Mouse (Mus musculus): ENCODE measurements around the gene H2-Oa. TPM values are rescaled to one million over a fixed set of nuclear protein-coding genes. Genes with fewer than 3 reads are reported as not detected.

Gene H2-Oa
- polyA plus RNA-seq, 1 experiment from 2014 or later: 0.20 TPM

DNA sequence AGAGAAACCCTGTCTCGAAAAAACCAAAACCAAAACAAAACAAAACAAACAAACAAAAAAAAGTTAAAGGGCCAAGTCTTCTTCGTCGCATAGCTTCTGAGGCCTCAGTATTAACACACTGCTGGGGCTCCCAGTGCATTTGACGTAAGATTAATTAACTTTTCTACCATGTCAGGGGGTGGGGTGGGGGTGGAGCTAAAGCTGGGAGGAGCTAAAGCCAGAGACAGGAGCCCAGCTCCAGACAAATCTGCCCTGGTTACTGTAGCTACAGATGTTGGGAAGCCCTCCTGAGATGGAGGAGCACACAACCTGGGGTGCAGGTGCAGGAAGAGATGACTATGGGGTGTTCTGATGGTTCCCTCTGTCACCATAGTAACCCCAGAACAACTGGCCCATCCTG, 14.0 kb upstream of the H2-Oa start:
- H3K4me2 ChIP-seq (ENCODE audit: low read depth, low read length): no peak overlapping the region
- no peak overlapping the region for H3K4me3 ChIP-seq (ENCODE audit: low read depth, low read length)
- H3K9me3 ChIP-seq (replicated peaks; ENCODE audit: control insufficient read depth, low read length): no peaks in the 10 kb centered on the region
- 75% methylated on average over 4 of the region's 4 CpGs for WGBS
- ATAC-seq (replicated peaks; ENCODE audit: insufficient number of reproducible peaks, low FRiP score, low TSS enrichment, low read depth) (no peak), DNase-seq (ENCODE audit: low spot score) (no peak)
- no peaks in the 10 kb centered on the region for H3K36me3 ChIP-seq (replicated peaks; ENCODE audit: control insufficient read depth, insufficient read depth, low read depth, low read length)
- H3K27ac ChIP-seq (replicated peaks; ENCODE audit: low read depth, low read length): no peak overlapping the region
- H3K4me1 ChIP-seq (ENCODE audit: control insufficient read depth, insufficient read depth, low read length): no peaks in the 10 kb centered on the region
- H3K9ac ChIP-seq (replicated peaks; ENCODE audit: low read length): no peak overlapping the region
- H3K27me3 ChIP-seq (ENCODE audit: control insufficient read depth, insufficient read depth, low read length): peaks cover 6% of the 10 kb centered on the region

DNA sequence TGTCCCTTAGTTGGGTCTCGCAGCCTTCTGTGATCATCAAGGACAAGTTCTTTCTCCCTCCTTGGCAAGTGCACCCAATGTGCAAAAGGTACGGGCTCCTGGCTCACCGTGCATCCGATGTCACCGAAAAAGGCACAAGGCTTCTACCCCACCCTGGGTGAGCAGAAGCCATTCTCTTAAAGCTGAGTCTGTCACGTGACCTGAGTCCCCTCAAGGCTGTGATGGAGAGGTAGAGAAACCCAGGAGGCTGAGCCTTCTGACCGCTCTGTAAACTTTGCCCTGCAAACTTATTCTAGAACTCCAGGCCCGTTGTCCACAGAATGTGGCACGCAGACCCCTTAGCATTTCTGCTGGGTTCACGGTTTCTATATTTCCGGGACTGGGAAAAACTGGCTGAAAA, 13.1 kb upstream of the H2-Oa start:
- no peak for ATAC-seq (replicated peaks; ENCODE audit: insufficient number of reproducible peaks, low FRiP score, low TSS enrichment, low read depth)
- Histone ChIP-seq H3K4me3 (ENCODE audit: low read depth, low read length) (no peak overlapping the region), H3K4me2 (ENCODE audit: low read depth, low read length) (no peak overlapping the region), H3K36me3 (replicated peaks; ENCODE audit: control insufficient read depth, insufficient read depth, low read depth, low read length) (no peaks in the 10 kb centered on the region), H3K9ac (replicated peaks; ENCODE audit: low read length) (no peak overlapping the region), H3K9me3 (replicated peaks; ENCODE audit: control insufficient read depth, low read length) (no peaks in the 10 kb centered on the region), H3K27ac (replicated peaks; ENCODE audit: low read depth, low read length) (no peak overlapping the region), H3K27me3 (ENCODE audit: control insufficient read depth, insufficient read depth, low read length) (peaks cover 6% of the 10 kb centered on the region), H3K4me1 (ENCODE audit: control insufficient read depth, insufficient read depth, low read length) (no peaks in the 10 kb centered on the region)
- WGBS: 88% methylated on average over 11 of the region's 11 CpGs
- DNase-seq (ENCODE audit: low spot score): no peak

DNA sequence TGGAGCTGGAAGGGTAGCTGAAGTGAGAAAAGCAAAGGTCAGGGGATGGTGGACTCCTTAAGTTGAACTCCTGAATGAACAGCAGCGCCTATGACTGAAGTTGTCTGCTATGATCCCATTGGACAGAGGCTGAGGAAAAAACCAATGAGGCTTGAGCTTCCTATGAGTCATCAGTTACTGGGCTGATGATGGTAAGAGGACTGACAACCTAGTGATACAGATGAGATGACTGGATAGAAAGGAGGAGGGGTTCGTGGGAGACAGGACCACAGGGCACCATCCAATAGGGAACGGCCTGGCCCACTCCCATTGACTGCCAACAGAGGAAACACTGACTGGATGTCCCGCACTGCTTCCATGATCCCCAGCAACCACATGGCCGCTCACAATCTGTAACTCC, 12.5 kb upstream of the H2-Oa start:
- no peaks in the 10 kb centered on the region for H3K9me3 ChIP-seq (replicated peaks; ENCODE audit: control insufficient read depth, low read length)
- no peaks in the 10 kb centered on the region for H3K4me1 ChIP-seq (ENCODE audit: control insufficient read depth, insufficient read depth, low read length)
- DNase-seq (ENCODE audit: low spot score) (peak; percentile 66), ATAC-seq (replicated peaks; ENCODE audit: insufficient number of reproducible peaks, low FRiP score, low TSS enrichment, low read depth) (peak; percentile 77)
- H3K9ac ChIP-seq (replicated peaks; ENCODE audit: low read length): no peak overlapping the region
- no peaks in the 10 kb centered on the region for H3K36me3 ChIP-seq (replicated peaks; ENCODE audit: control insufficient read depth, insufficient read depth, low read depth, low read length)
- no peak overlapping the region for H3K4me3 ChIP-seq (ENCODE audit: low read depth, low read length)
- no peak overlapping the region for H3K27ac ChIP-seq (replicated peaks; ENCODE audit: low read depth, low read length)
- WGBS: 13% methylated on average over 5 of the region's 5 CpGs
- no peak overlapping the region for H3K4me2 ChIP-seq (ENCODE audit: low read depth, low read length)
- peaks cover 6% of the 10 kb centered on the region for H3K27me3 ChIP-seq (ENCODE audit: control insufficient read depth, insufficient read depth, low read length)

DNA sequence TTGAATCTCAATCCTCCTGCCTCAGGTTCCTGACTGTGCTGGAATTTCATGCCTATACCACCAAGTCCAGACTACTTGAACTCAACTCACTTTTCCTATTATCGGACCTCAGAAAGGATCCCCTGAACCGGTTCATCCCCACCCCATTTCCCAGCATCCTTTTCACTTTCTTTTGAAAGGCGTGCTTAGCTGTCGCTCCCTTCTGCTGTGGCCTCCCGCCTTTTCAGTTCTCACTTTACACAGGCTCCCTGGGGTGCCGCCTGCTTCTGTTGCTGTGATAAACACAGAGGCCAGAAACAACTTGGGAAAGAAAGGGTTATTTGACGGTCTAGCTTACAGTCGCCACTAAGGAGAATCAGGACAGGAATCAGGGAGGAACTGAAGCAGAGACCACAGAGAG, 9.0 kb upstream of the H2-Oa start:
- no peaks in the 10 kb centered on the region for H3K4me1 ChIP-seq (ENCODE audit: control insufficient read depth, insufficient read depth, low read length)
- H3K9me3 ChIP-seq (replicated peaks; ENCODE audit: control insufficient read depth, low read length): no peaks in the 10 kb centered on the region
- H3K27ac ChIP-seq (replicated peaks; ENCODE audit: low read depth, low read length): no peak overlapping the region
- H3K27me3 ChIP-seq (ENCODE audit: control insufficient read depth, insufficient read depth, low read length): no peaks in the 10 kb centered on the region
- no peak overlapping the region for H3K4me2 ChIP-seq (ENCODE audit: low read depth, low read length)
- H3K36me3 ChIP-seq (replicated peaks; ENCODE audit: control insufficient read depth, insufficient read depth, low read depth, low read length): no peaks in the 10 kb centered on the region
- 9% methylated on average over 8 of the region's 8 CpGs for WGBS
- H3K4me3 ChIP-seq (ENCODE audit: low read depth, low read length): no peak overlapping the region
- DNase-seq (ENCODE audit: low spot score): peak; percentile 25
- no peak overlapping the region for H3K9ac ChIP-seq (replicated peaks; ENCODE audit: low read length)
- ATAC-seq (replicated peaks; ENCODE audit: insufficient number of reproducible peaks, low FRiP score, low TSS enrichment, low read depth): no peak

DNA sequence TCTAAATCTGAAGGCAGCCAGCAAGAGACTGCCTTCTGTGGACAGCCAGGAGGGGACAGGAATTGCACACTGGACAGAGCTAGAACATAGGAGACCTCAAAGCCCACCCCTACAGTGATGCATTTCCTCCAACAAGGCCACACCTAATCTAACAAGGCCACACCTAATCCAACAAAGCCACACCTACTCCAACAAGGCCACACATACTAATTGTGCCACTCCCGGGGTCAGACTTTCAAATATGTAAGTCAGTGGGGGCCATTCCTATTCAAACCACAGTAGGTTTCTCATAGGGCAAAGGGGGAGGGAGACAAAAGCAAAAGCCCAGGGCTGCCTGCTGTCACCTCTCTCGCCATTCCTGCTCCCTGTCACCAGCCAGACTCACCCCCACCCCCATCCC, 4.8 kb upstream of the H2-Oa start:
- no peak overlapping the region for H3K4me3 ChIP-seq (ENCODE audit: low read depth, low read length)
- H3K9me3 ChIP-seq (replicated peaks; ENCODE audit: control insufficient read depth, low read length): no peaks in the 10 kb centered on the region
- ATAC-seq (replicated peaks; ENCODE audit: insufficient number of reproducible peaks, low FRiP score, low TSS enrichment, low read depth) (no peak), DNase-seq (ENCODE audit: low spot score) (no peak)
- H3K27me3 ChIP-seq (ENCODE audit: control insufficient read depth, insufficient read depth, low read length): no peaks in the 10 kb centered on the region
- 52% methylated on average over 2 of the region's 2 CpGs for WGBS
- H3K4me1 ChIP-seq (ENCODE audit: control insufficient read depth, insufficient read depth, low read length): no peaks in the 10 kb centered on the region
- no peak overlapping the region for H3K27ac ChIP-seq (replicated peaks; ENCODE audit: low read depth, low read length)
- H3K36me3 ChIP-seq (replicated peaks; ENCODE audit: control insufficient read depth, insufficient read depth, low read depth, low read length): no peaks in the 10 kb centered on the region
- no peak overlapping the region for H3K4me2 ChIP-seq (ENCODE audit: low read depth, low read length)
- no peak overlapping the region for H3K9ac ChIP-seq (replicated peaks; ENCODE audit: low read length)

DNA sequence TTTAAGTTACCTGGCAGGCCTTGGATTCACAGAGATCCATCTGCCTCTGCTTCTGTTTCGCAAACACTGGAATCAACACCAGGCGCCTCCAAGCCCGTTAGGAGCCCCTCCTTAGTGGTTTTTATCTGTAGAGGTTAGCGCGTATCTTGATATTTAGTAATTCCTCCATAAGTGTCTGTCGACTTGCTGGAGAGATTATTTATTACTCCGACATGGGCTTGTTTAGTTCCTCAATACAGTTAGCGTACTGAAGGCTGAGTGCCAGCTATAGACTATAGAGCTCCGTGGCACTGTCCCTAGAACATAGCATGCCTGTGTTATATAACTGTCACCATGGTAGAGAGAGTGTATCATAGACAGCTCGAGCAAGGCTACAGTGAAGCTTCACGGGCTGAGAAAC, 4.0 kb upstream of the H2-Oa start:
- Histone ChIP-seq H3K4me1 (ENCODE audit: control insufficient read depth, insufficient read depth, low read length) (no peaks in the 10 kb centered on the region), H3K27me3 (ENCODE audit: control insufficient read depth, insufficient read depth, low read length) (no peaks in the 10 kb centered on the region), H3K9ac (replicated peaks; ENCODE audit: low read length) (no peak overlapping the region), H3K36me3 (replicated peaks; ENCODE audit: control insufficient read depth, insufficient read depth, low read depth, low read length) (no peaks in the 10 kb centered on the region), H3K4me3 (ENCODE audit: low read depth, low read length) (no peak overlapping the region), H3K9me3 (replicated peaks; ENCODE audit: control insufficient read depth, low read length) (no peaks in the 10 kb centered on the region), H3K4me2 (ENCODE audit: low read depth, low read length) (no peak overlapping the region), H3K27ac (replicated peaks; ENCODE audit: low read depth, low read length) (no peak overlapping the region)
- WGBS: 91% methylated on average over 11 of the region's 11 CpGs
- ATAC-seq (replicated peaks; ENCODE audit: insufficient number of reproducible peaks, low FRiP score, low TSS enrichment, low read depth) (no peak), DNase-seq (ENCODE audit: low spot score) (no peak)

DNA sequence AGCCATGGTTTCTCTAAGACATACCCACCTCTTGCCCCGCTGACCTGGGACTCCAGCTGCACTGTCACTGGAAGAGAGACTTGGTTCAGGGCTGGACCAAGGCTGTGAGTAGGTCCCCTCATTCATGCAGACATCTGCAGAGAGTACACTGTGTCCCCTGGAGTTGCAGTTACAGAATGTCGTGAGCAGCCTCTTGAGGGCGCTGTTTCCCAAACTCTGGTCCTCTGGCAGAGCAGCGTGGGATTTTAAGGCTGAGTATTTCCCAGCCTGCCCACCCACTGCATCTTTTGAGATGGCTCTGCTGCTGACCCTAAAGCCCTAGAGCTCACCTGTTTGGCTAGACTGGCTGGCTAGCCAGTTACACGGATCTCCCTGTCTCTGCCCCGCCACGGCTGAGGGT, 1.2 kb upstream of the H2-Oa start:
- DNase-seq (ENCODE audit: low spot score) (peak; percentile 15), ATAC-seq (replicated peaks; ENCODE audit: insufficient number of reproducible peaks, low FRiP score, low TSS enrichment, low read depth) (no peak)
- Histone ChIP-seq H3K4me1 (ENCODE audit: control insufficient read depth, insufficient read depth, low read length) (no peaks in the 10 kb centered on the region), H3K4me2 (ENCODE audit: low read depth, low read length) (no peak overlapping the region), H3K9ac (replicated peaks; ENCODE audit: low read length) (no peak overlapping the region), H3K4me3 (ENCODE audit: low read depth, low read length) (no peak overlapping the region), H3K27ac (replicated peaks; ENCODE audit: low read depth, low read length) (no peak overlapping the region), H3K27me3 (ENCODE audit: control insufficient read depth, insufficient read depth, low read length) (no peaks in the 10 kb centered on the region), H3K9me3 (replicated peaks; ENCODE audit: control insufficient read depth, low read length) (no peaks in the 10 kb centered on the region), H3K36me3 (replicated peaks; ENCODE audit: control insufficient read depth, insufficient read depth, low read depth, low read length) (no peaks in the 10 kb centered on the region)
- 50% methylated on average over 7 of the region's 7 CpGs for WGBS

DNA sequence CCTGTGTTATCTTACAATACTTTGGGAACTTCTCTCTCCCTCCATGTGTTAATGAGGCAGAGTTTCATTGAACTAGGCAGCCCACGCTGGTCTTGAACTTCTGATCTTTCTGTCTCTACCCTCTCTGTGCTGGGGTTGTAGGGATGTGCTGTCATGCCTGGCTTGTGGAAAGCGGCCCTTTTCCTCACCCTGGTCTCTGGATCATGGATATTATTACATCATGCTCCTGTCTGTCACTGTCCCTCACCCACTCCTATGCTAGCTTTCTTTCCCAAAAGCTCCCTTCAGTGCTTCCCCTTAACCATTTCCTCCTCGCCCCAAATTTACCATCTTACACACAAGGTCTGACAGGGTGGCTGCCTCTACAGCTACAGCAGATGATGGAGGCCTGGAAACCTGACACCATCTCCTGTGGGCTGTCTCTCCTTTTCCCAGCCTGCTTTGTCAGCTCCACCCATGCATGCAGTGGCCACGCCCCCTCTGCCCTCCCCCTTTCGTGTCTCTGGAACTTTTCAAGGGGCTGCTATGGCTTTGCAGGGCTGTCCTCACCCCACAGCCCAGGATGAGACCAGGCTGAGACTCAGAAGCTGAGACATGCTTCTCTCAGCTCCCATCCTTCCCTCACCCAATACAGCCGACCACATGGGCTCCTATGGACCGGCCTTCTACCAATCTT, 1.2 kb downstream of the H2-Oa start:
- Histone ChIP-seq H3K36me3 (replicated peaks; ENCODE audit: control insufficient read depth, insufficient read depth, low read depth, low read length) (no peaks in the 10 kb centered on the region), H3K4me1 (ENCODE audit: control insufficient read depth, insufficient read depth, low read length) (no peaks in the 10 kb centered on the region), H3K9me3 (replicated peaks; ENCODE audit: control insufficient read depth, low read length) (no peaks in the 10 kb centered on the region), H3K4me3 (ENCODE audit: low read depth, low read length) (no peak overlapping the region), H3K9ac (replicated peaks; ENCODE audit: low read length) (no peak overlapping the region), H3K4me2 (ENCODE audit: low read depth, low read length) (no peak overlapping the region), H3K27me3 (ENCODE audit: control insufficient read depth, insufficient read depth, low read length) (no peaks in the 10 kb centered on the region), H3K27ac (replicated peaks; ENCODE audit: low read depth, low read length) (no peak overlapping the region)
- peak; percentile 78 for DNase-seq (ENCODE audit: low spot score)
- peak; percentile 84 for ATAC-seq (replicated peaks; ENCODE audit: insufficient number of reproducible peaks, low FRiP score, low TSS enrichment, low read depth)
- WGBS: 32% methylated on average over 7 of the region's 7 CpGs
